In the genomic region with DNA sequence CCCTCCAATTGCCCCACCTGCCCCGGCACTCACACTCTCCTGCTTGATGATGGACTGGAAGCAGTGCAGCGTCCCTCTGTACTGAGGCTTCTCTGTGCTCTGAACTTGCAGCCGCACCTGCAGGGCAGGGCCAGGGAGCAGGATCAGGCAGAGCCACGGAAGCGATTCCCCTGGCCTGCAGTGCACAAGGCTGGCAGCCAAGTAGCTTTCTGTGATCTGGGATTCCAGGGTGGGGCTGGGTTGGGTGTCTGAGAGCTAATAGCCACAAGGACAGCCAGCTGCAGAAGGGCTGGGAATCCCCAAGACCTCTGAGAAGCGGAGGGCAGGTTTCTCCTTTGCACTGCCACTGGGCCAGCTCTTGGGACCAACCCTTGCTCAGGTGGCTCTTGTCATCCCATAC, we compare ENCODE assay signal across 20 mouse cellular contexts. TPM values are rescaled to one million over a fixed set of nuclear protein-coding genes. Genes with fewer than 3 reads are reported as not detected.
DNase-seq lines count a peak whose midpoint lies in the region; ATAC-seq and TF ChIP-seq lines count a peak whose summit lies in the region.
"Had no signal": no experiment of that assay in that cellular context is flagged by ENCODE, and none has a peak within 500 bp of the region (broad histone marks: within the 10 kb centered on the region; RNA-seq: fewer than 3 reads in every experiment).

No protein-coding gene starts in this region.

- no peak for ATAC-seq in cerebellum, adult (ENCODE audit: insufficient number of reproducible peaks, low FRiP score, low TSS enrichment)
- ATAC-seq: forebrain, embryonic 16.5 days; hindbrain, postnatal 0 days; Patski had no signal

- DNase-seq in cerebellum, adult 8-10 months: peak; percentile 32
- peak; percentile 66 for DNase-seq in gastrocnemius, adult 2 months
- DNase-seq in gastrocnemius, postnatal 10 days: no peak
- DNase-seq in MN1 (ENCODE audit: low spot score): peak; percentile 25
- DNase-seq in skeletal muscle tissue, adult 2 months (ENCODE audit: low read depth, low spot score): peak; percentile 68
- no peak for DNase-seq in layer of hippocampus, adult 2 months (ENCODE audit: low spot score in 2 of 2)
- DNase-seq: adrenal gland, adult 2 months; adrenal gland, postnatal 25 days; embryo, embryonic 11 days; heart, postnatal 14 days; kidney, adult 11 months had no signal

- peak overlapping the region; percentile 38 for H3K27ac ChIP-seq in gastrocnemius, adult 2 months
- no peak overlapping the region for H3K27ac ChIP-seq in layer of hippocampus, adult 2 months
- H3K27ac ChIP-seq: embryonic facial prominence, embryonic 12.5 days; forebrain, embryonic 12.5 days; heart, embryonic 13.5 days; hindbrain, embryonic 13.5 days; hindbrain, postnatal 0 days had no signal

- intact Hi-C loops in gastrocnemius, adult 2 months (cut with DNase I): no loop called here

- TF ChIP-seq CTCF in gastrocnemius, adult 2 months (IDR thresholded peaks at IDR 0.05): no peak
- TF ChIP-seq CTCF in layer of hippocampus, adult 2 months (conservative IDR thresholded peaks at IDR 0.05): no peak

- H3K4me3 ChIP-seq in gastrocnemius, adult 2 months: no peak overlapping the region
- H3K4me3 ChIP-seq in layer of hippocampus, adult 2 months: no peak overlapping the region
- H3K4me3 ChIP-seq: embryonic facial prominence, embryonic 12.5 days; forebrain, embryonic 12.5 days; heart, embryonic 13.5 days; hindbrain, embryonic 13.5 days had no signal

RNA-seq across cellular contexts. Expression of gene Slc25a29, which starts 8.0 kb away (rescaled TPM):
- 10 to 100 TPM; 11.9 to 12.1 TPM for total RNA-seq in gastrocnemius, adult 2 months (2021)
- 1 to 10 TPM; 4.6 to 4.7 TPM for total RNA-seq in gastrocnemius, postnatal 10 days (2021)
- 10 to 100 TPM; 21.7 to 23.3 TPM for total RNA-seq in layer of hippocampus, adult 2 months (2021)
- total RNA-seq: hematopoietic stem cell, adult 5-6 weeks had no signal

RNA-seq across cellular contexts. Expression of gene Slc25a47, which starts 8.2 kb away (rescaled TPM):
- 1 to 10 TPM; 7.7 to 8.8 TPM for total RNA-seq in gastrocnemius, adult 2 months (2021)
- total RNA-seq in gastrocnemius, postnatal 10 days (2021): 1 to 10 TPM; 5.2 to 9.1 TPM
- total RNA-seq in layer of hippocampus, adult 2 months (2021): 1 to 10 TPM; 9.2 to 9.6 TPM

RNA-seq across cellular contexts. Expression of gene Yy1, which starts 34.9 kb away (rescaled TPM):
- 10 to 100 TPM; 33.4 to 35.6 TPM for total RNA-seq in gastrocnemius, adult 2 months (2021)
- total RNA-seq in gastrocnemius, postnatal 10 days (2021): 10 to 100 TPM; 25.0 to 35.5 TPM
- total RNA-seq in layer of hippocampus, adult 2 months (2021): 10 to 100 TPM; 45.0 to 53.7 TPM

Comparison
In these comparisons a context has a peak if more than half of its experiments do, and no peak if none do; other contexts are left out.
1. DNase-seq: peak in cerebellum, adult 8-10 months (single experiment), gastrocnemius, adult 2 months (single experiment), MN1 (single experiment) and skeletal muscle tissue, adult 2 months (single experiment); none in gastrocnemius, postnatal 10 days (single experiment) and layer of hippocampus, adult 2 months (0 of 2).